Mouse (Mus musculus) layer of hippocampus, postnatal 25 days (tissue): ENCODE data around the gene Gramd1b. TPM values are rescaled to one million over a fixed set of nuclear protein-coding genes. Genes with fewer than 3 reads are reported as not detected.

Experiments
- total RNA-seq, 2 experiments: library from RNA; stranded (reverse); gene quantifications; 2 replicates each; pipeline ENCODE4 v1.2.3; 2021

Gene Gramd1b
- total RNA-seq, 2 experiments from 2014 or later: 144 to 167 TPM

Other genes starting within 250 kb of the Gramd1b start
- gene Gm21915, start 139.2 kb upstream of the Gramd1b start, total RNA-seq: not detected
- 10 to 100 TPM; 27.2 to 30.0 TPM for gene Clmp, start 154.6 kb upstream of the Gramd1b start, total RNA-seq